Mouse (Mus musculus): ENCODE results near the gene Prl6a1.

The Prl6a1 gene

GRCm38 (mm10) chr13:27312334-27313225, at the start of gene Prl6a1:
TSS of gene Prl6a1 (plus strand) at chr13:27312627.
- DNase-seq (ENCODE audit: low spot score in 2 of 2): no peak

GRCm38 (mm10) chr13:27334989-27335388, 22.6 kb downstream of the Prl6a1 start:
- DNase-seq (ENCODE audit: low spot score in 2 of 2): no peak

- no peak for DNase-seq (ENCODE audit: low spot score in 2 of 2)
These were observed 30.4 kb downstream of the Prl6a1 start for GRCm38 (mm10) chr13:27342733-27343275.

- DNase-seq (ENCODE audit: low spot score in 2 of 2): no peak
These were observed 32.9 kb downstream of the Prl6a1 start, which contains the start of gene Prl8a2 for GRCm38 (mm10) chr13:27345373-27345772. TSS of gene Prl8a2 (plus strand) at chr13:27345673.
